Mouse (Mus musculus): ENCODE data around the gene Rbp7. TPM values are rescaled to one million over a fixed set of nuclear protein-coding genes. Genes with fewer than 3 reads are reported as not detected.
"Not testable (repeated sequence)": the region's sequence is repeated elsewhere in the genome, so short reads cannot be mapped to it uniquely, and the experiment has no call there.

The Rbp7 gene
- polyA plus RNA-seq, 1 experiment from 2014 or later, result 0.41 TPM

DNA sequence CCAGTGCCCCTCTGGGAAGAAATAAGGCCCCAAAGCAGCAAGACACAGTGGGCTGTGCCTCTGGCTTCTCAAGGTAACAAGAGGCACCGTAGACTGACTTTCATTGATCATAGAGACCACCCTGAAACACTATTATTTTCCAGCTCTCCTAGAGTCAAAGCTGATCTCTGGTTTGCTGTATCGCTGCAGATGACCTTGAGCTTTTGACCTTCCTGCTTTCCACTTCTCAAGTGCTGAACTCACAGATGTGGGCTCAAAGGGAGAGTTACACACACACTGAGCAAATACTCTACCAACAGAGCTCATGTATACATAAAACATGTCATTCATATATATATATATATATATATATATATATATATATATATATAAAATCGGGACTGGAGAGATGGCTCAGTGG lies 4.1 kb downstream of the Rbp7 start:
- H3K4me1 ChIP-seq, result peaks cover 8% of the 10 kb centered on the region
- 90% methylated on average over 3 of the region's 3 CpGs for WGBS
- H3K36me3 ChIP-seq, result no peaks in the 10 kb centered on the region
- H3K9me3 ChIP-seq, result no peaks in the 10 kb centered on the region
- H3K27ac ChIP-seq, result no peak overlapping the region
- H3K4me2 ChIP-seq (replicated peaks), result no peak overlapping the region
- no peak for ATAC-seq (ENCODE audit: low FRiP score, low read depth)
- no peak overlapping the region for H3K9ac ChIP-seq
- H3K27me3 ChIP-seq, result no peaks in the 10 kb centered on the region
- H3K4me3 ChIP-seq, result no peak overlapping the region

DNA sequence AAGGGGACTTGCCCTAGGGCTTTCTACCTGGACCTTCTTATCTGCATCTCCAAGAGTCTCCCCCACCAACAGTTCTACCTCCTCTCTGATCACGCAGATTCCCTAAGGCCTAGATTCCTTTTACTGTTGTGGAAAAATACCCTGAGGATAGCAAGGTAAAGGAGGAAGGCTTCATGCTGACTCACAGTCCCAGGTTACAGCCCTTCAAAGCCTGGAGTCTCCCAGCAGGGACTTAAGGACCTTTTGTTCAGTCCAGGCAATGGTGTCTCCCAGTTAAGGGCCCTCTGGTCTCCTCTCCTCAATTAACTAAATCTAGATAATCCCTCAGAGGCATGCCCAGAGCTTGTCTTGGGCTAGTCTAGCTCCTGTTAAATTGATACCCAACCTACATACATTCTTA lies 8.5 kb downstream of the Rbp7 start:
- Histone ChIP-seq H3K4me3 (no peak overlapping the region), H3K9ac (no peak overlapping the region)

DNA sequence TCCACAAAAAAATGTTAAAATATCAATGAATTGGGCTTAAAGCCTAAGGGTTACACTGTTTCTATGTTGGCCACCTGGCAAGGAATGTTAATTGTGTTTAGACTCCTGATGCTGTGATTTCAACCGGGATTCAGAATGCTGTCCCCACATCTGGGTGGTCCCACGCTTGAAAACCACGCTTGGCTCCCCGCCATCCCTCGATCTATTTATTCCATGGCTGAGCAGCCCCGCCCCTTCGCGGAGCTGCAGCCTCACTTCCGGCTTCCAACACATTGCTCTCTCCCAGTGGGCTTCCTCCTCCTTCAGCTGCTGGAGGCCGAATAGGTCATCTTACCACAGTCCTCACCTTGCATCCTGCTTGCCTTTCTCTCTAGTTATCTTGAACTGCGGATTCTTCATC lies 8.9 kb downstream of the Rbp7 start:
- H3K4me3 ChIP-seq, result peak overlapping the region; percentile 39
- peak overlapping the region; percentile 71; the same call in 1 of the 2 replicates for H3K9ac ChIP-seq

More for the DNA sequence above, 8.5 kb downstream of the Rbp7 start:
- peak overlapping the region; percentile 62 for H3K4me2 ChIP-seq (replicated peaks)
- peak overlapping the region; percentile 95; the same call in 1 of the 2 replicates for H3K27ac ChIP-seq
- H3K27me3 ChIP-seq, result no peaks in the 10 kb centered on the region
- no peak for ATAC-seq (ENCODE audit: low FRiP score, low read depth)
- H3K4me1 ChIP-seq, result peaks cover 22% of the 10 kb centered on the region
- no peaks in the 10 kb centered on the region for H3K36me3 ChIP-seq
- H3K9me3 ChIP-seq, result no peaks in the 10 kb centered on the region
- 42% methylated on average over 1 of the region's 1 CpGs for WGBS

DNA sequence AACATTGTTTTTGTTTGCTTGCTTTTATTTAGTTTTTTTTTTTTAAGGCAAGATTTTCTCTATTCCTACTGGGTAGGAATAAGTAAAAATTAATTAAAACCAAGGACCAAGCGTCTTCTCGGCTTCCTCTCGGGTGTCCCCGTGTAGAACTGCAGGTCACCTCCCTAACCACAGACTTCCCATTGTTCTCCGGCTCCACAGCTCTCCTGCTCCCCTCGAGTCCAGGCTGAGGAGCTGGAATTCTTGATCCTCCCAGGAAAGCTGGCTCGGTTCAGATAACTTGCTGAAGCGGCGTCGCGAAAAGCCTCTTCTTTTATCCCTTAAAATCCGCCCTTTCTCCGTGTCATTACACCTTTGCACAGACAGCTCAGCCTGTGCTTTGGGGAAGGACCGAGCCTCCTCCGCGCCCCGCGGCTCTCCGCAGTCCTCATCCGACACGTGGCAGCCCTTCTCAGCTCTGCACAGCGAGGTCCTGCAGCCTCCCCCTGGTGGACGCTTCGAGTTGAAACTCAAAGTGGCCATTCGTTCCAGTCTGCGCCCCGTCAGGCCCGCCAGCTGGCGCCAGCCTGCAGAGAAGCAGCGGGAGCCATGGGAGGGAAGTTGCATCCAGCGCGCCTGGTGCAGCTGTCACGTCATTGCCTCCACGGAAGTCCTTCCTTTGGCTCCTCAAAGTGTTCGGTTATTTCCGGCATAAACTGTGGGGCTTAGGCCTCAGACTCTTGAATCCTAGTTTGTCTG lies 9.6 kb downstream of the Rbp7 start:
- WGBS, result under 1% methylated on average over 36 of the region's 36 CpGs
- H3K27ac ChIP-seq, result peak overlapping the region; percentile 95

More for the DNA sequence above, 8.9 kb downstream of the Rbp7 start:
- Histone ChIP-seq H3K4me2 (replicated peaks) (peak overlapping the region; percentile 62), H3K4me1 (peaks cover 22% of the 10 kb centered on the region), H3K36me3 (no peaks in the 10 kb centered on the region), H3K27me3 (no peaks in the 10 kb centered on the region), H3K9me3 (no peaks in the 10 kb centered on the region), H3K27ac (peak overlapping the region; percentile 95)
- peak; percentile 44 for ATAC-seq (ENCODE audit: low FRiP score, low read depth)
- WGBS, result under 1% methylated on average over 11 of the region's 11 CpGs

DNA sequence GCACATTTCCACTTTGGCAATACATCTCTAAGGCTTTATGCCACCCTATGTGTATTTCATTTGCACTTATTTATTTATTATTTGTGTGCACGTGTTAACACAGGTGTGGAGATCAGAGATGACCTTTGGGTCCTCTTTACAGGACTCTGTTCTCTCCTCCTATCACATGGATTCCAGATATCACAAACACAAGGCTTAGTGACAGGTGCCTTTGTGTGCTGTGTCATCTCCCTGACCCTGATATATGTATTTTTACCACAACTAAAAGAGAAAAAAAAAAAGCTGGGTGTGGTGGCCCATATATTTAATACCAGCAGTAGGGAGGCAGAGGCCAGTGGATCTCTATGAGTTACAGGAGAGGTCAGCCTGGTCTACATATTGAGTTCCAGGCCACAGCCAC lies 10.3 kb downstream of the Rbp7 start:
- Histone ChIP-seq H3K27me3 (no peaks in the 10 kb centered on the region), H3K4me2 (replicated peaks) (peak overlapping the region; percentile 62), H3K9ac (0 out of 2 replicates have a peak overlapping the region, but pooled peaks have one; percentile 71), H3K27ac (peak overlapping the region; percentile 95; the same call in 1 of the 2 replicates), H3K36me3 (no peaks in the 10 kb centered on the region), H3K4me3 (no peak overlapping the region; the same call in 1 of the 2 replicates), H3K9me3 (no peaks in the 10 kb centered on the region), H3K4me1 (peaks cover 29% of the 10 kb centered on the region)
- WGBS, result 73% methylated on average over 1 of the region's 1 CpGs
- ATAC-seq (ENCODE audit: low FRiP score, low read depth), result no peak

More for the DNA sequence above, 9.6 kb downstream of the Rbp7 start:
- peak overlapping the region; percentile 62 for H3K4me2 ChIP-seq (replicated peaks)
- H3K27me3 ChIP-seq, result no peaks in the 10 kb centered on the region
- peak; percentile 97 for ATAC-seq (ENCODE audit: low FRiP score, low read depth)
- peaks cover 28% of the 10 kb centered on the region for H3K4me1 ChIP-seq
- no peaks in the 10 kb centered on the region for H3K36me3 ChIP-seq
- H3K9me3 ChIP-seq, result no peaks in the 10 kb centered on the region
- H3K9ac ChIP-seq, result peak overlapping the region; percentile 71
- H3K4me3 ChIP-seq, result peak overlapping the region; percentile 39

DNA sequence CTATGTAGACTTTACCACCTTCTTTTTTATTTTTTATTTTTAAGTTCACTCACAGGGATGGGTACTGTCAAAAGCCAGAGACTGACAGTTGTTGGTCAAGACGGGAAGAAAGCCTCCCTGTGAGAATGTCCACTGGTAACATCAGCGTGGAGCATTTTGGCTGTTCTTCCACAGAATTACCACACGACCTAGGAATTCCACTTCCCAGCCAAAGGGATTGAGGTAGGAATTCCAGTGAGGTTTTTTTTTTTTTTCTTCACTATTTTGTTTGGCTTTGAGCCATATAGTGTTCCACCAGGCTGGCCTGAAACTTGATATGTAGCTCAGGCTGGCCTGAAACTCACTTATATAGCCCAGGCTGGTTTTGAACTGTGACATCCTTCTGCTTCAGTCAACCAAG lies 12.3 kb downstream of the Rbp7 start:
- Histone ChIP-seq H3K4me2 (replicated peaks) (no peak overlapping the region), H3K9ac (no peak overlapping the region), H3K27ac (no peak overlapping the region), H3K4me1 (peaks cover 29% of the 10 kb centered on the region), H3K9me3 (no peaks in the 10 kb centered on the region), H3K4me3 (no peak overlapping the region), H3K36me3 (no peaks in the 10 kb centered on the region), H3K27me3 (no peaks in the 10 kb centered on the region)
- no peak for ATAC-seq (ENCODE audit: low FRiP score, low read depth)
- WGBS, result 24% methylated on average over 3 of the region's 3 CpGs

DNA sequence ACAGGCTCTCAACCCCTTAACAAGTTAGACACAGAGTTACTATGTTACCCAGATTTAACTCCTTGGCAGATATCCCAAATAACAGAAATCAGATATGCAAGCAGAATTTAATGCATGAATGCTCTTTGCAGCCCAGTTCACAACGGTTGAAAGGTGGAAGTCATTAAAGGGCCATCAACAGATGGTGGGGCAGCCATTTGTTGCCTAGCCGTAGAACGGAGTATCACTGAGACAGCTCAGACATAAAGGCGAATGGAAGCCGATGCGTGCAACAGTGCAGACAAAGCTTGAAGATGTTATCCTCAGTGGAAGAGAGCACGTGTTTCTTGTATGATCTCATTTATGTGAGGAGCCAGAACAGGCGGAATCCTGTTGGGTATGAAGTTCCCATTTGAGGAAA lies 14.2 kb downstream of the Rbp7 start:
- peak; percentile 18; the same call in 1 of the 2 replicates for ATAC-seq (ENCODE audit: low FRiP score, low read depth)
- Histone ChIP-seq H3K27me3 (no peaks in the 10 kb centered on the region), H3K4me1 (peaks cover 20% of the 10 kb centered on the region), H3K36me3 (no peaks in the 10 kb centered on the region), H3K9ac (no peak overlapping the region), H3K9me3 (no peaks in the 10 kb centered on the region), H3K4me3 (no peak overlapping the region), H3K27ac (no peak overlapping the region), H3K4me2 (replicated peaks) (no peak overlapping the region)
- WGBS, result 38% methylated on average over 8 of the region's 8 CpGs

DNA sequence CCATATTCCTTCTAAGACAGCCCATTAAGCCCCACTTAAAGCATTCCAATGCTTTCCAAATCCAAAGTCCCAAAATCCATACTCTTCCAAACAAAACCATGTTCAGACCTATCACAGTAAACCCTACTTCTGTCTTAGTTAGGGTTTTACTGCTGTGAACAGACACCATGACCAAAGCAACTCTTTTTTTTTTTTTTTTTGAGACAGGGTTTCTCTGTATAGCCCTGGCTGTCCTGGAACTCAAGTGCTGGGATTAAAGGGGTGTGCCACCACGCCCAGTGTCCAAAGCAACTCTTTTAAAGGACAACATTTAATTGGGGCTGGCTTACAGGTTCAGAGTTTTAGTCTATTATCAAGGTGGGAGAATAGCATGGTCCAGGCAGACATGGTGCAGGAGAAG lies 22.9 kb downstream of the Rbp7 start:
- H3K36me3 ChIP-seq; ATAC-seq (ENCODE audit: low FRiP score, low read depth); H3K4me2 ChIP-seq (replicated peaks); H3K9ac ChIP-seq; H3K27ac ChIP-seq; H3K9me3 ChIP-seq; H3K27me3 ChIP-seq; H3K4me3 ChIP-seq; H3K4me1 ChIP-seq: not testable (repeated sequence)
- 71% methylated on average over 1 of the region's 1 CpGs for WGBS

DNA sequence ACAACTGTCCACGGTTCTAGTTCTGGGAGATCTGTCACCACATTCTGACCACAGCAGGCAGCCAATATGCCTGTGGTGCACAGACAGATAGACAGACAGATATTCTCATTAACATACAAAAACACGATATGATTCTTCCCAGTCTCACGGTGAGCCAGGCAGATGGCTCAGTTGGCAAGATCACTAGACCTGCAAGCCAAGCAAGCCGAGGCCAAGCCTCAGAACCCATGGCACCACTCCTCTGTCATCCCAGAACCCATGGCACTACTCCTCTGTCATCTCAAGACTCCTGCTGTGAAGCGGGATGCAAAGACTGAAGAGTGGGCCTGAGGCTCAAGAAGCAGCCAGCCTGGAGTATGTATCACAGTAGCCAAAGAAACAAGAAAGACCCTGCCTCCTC lies 25.2 kb downstream of the Rbp7 start:
- no peak overlapping the region for H3K4me2 ChIP-seq (replicated peaks)
- no peak for ATAC-seq (ENCODE audit: low FRiP score, low read depth)
- WGBS, result 85% methylated on average over 5 of the region's 5 CpGs

DNA sequence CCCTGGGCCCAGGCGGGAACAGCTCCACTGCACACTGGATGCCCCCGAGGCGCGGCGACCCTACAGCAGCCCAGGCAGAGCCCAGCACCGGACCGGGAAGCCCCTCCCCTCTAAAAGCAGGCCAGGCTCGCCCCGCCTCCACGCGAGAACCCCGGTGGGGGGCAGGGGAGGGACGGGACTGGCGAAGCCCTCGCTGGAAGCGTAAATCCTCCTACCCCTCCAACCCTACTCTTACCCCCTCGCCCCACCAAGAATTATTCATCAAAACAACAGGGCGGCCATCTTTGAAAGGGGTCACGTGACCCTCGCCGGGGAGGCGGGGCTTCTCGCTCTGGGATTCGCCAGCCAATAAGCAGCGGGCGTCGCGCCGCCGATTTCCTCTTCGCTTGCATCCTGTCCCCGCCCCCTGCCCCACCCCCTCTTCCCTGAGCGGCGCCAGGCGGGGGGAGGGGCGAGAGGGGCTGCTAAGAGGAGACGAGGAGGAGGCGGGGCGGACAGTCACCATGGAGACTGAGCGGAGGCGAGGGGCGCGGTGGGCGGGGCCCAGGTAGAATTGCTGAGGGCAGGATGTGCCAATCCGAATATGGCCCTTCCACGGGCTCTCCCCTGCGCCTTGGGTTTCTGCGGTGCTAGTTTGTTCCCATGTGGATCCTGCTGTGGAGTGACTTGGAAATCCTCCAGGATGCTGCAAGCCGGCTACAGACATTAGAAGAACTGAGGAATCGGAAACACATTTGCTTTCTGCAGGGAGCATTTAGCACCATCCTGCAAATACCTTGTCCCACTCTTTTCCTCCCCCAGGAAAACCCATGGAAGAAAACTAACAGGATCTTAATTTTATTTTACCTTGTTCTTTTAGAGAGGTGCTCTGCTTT lies 28.2 kb downstream of the Rbp7 start, which contains the start of gene Ube4b:
Ube4b (minus strand) TSS at position 425 of the 875 bp plus-strand sequence.
- H3K27ac ChIP-seq, result peak within 1 kb of the TSS; percentile 98
- H3K36me3 ChIP-seq, result no peaks in the 10 kb centered on the region
- no peaks in the 10 kb centered on the region for H3K27me3 ChIP-seq
- peak within 1 kb of the TSS; percentile 74 for H3K4me2 ChIP-seq (replicated peaks)
- H3K4me1 ChIP-seq, result peaks cover 13% of the 10 kb centered on the region
- ATAC-seq (ENCODE audit: low FRiP score, low read depth), result peak; percentile 93
- WGBS, result under 1% methylated on average over 44 of the region's 50 CpGs
- no peaks in the 10 kb centered on the region for H3K9me3 ChIP-seq
- H3K4me3 ChIP-seq, result peak within 1 kb of the TSS; percentile 83
- H3K9ac ChIP-seq, result peak within 1 kb of the TSS; percentile 92

More for the DNA sequence above, 25.2 kb downstream of the Rbp7 start:
- H3K4me1 ChIP-seq, result no peaks in the 10 kb centered on the region; the same call in 1 of the 2 replicates
- H3K9ac ChIP-seq, result no peak overlapping the region
- H3K9me3 ChIP-seq, result no peaks in the 10 kb centered on the region
- H3K4me3 ChIP-seq, result no peak overlapping the region
- no peaks in the 10 kb centered on the region for H3K27me3 ChIP-seq
- no peak overlapping the region for H3K27ac ChIP-seq
- H3K36me3 ChIP-seq, result no peaks in the 10 kb centered on the region

DNA sequence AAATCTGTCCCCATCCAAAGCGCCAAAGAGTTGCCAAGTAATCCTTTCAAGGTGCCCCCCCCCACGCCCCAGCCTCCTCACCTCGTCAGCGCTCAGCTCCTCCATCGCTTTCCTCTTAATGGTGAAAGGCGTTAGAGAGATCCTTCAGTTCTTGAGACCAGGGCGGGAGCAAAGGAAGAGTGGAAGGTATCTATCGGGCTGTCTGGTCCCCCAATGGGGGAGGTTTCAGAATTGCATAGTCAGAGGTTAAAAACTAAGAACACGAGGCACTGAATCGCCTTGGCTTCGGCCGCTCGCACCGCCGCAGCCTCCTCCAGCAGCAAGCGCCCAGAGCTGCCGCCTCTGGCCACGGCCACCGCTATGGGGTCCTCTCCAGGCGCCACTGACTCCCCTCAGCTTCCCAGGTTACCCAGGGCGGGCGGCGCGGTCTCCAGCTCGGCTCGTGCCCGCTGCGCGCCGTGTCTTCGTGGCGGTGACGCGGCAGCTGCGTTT lies 28.9 kb downstream of the Rbp7 start:
- WGBS, result under 1% methylated on average over 35 of the region's 35 CpGs
- Histone ChIP-seq H3K27me3 (no peaks in the 10 kb centered on the region), H3K4me1 (peaks cover 14% of the 10 kb centered on the region), H3K36me3 (no peaks in the 10 kb centered on the region), H3K4me2 (replicated peaks) (peak overlapping the region; percentile 74), H3K27ac (peak overlapping the region; percentile 98), H3K4me3 (peak overlapping the region; percentile 83), H3K9me3 (no peaks in the 10 kb centered on the region), H3K9ac (peak overlapping the region; percentile 92)
- peak; percentile 76 for ATAC-seq (ENCODE audit: low FRiP score, low read depth)

DNA sequence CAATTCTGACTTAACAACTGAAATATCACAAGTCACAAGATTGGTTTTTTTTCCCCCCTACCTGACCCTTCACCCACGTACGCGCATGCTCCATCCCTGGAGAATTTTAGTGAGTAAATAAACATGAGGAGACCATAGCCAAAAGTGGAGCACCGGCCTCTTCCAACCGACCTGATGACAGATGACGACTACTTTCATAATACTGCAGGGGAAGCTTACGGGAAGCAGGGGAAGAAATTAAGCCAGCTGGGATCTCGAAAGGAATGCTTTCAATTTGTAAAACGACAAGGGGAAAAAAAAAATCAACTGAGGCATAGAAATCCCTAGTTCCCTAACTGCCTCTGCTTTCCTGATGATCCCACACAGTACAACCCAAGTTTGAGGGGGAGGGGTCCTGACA lies 30.0 kb downstream of the Rbp7 start:
- H3K27me3 ChIP-seq, result no peaks in the 10 kb centered on the region
- no peaks in the 10 kb centered on the region for H3K9me3 ChIP-seq
- ATAC-seq (ENCODE audit: low FRiP score, low read depth), result no peak
- peak overlapping the region; percentile 83 for H3K4me3 ChIP-seq
- H3K4me1 ChIP-seq, result peaks cover 14% of the 10 kb centered on the region
- H3K36me3 ChIP-seq, result no peaks in the 10 kb centered on the region
- H3K4me2 ChIP-seq (replicated peaks), result peak overlapping the region; percentile 74
- under 1% methylated on average over 9 of the region's 9 CpGs for WGBS
- H3K27ac ChIP-seq, result peak overlapping the region; percentile 98; the same call in 1 of the 2 replicates
- peak overlapping the region; percentile 92 for H3K9ac ChIP-seq
